ENCODE assay signal across 8 mouse cellular contexts in the genomic region with DNA sequence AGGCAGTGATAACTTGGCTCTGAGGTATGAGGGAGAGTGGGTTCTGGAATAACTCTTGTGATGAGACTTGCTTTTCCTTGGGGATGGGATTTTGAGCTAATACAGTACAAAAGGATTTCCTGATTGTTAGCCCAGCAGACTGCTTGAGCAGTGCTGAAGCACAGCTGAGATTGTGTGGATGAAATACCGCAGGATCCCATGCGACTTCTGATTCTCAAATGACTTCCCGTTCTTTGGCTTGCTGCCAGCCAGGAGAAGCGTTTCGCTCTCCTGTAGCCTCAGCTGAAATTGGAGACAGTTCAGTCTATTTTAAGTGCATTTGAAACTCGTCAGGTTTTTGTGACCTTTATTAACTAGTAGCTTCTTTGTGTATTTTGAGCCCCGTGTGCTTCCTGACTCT. TPM values are rescaled to one million over a fixed set of nuclear protein-coding genes. Genes with fewer than 3 reads are reported as not detected.
A peak's percentile ranks its signal among the peaks of the same experiment; 100 is the strongest.
DNase-seq lines count a peak whose midpoint lies in the region; ATAC-seq and TF ChIP-seq lines count a peak whose summit lies in the region.

No protein-coding gene starts in this region.

- no peak overlapping the region; the same call in 1 of the 2 replicates for H3K9ac ChIP-seq in kidney, embryonic 14.5 days (ENCODE audit: low read depth, low read length)

- no peak for TF ChIP-seq CTCF in kidney, adult 2 months (conservative IDR thresholded peaks at IDR 0.05; ENCODE audit: insufficient read depth, insufficient read length, low read depth, low read length)

- TF ChIP-seq POLR2A in kidney, adult 2 months (IDR thresholded peaks at IDR 0.05; ENCODE audit: low read depth, low read length), result no peak

- peaks cover 31% of the 10 kb centered on the region for H3K4me1 ChIP-seq in kidney, adult 2 months (ENCODE audit: control insufficient read depth, insufficient read depth, low read length)
- H3K4me1 ChIP-seq in kidney, embryonic 14.5 days (ENCODE audit: control insufficient read depth, insufficient read depth, low read length), result peaks cover 15% of the 10 kb centered on the region

- no peaks in the 10 kb centered on the region for H3K27me3 ChIP-seq in kidney, adult 2 months (replicated peaks; ENCODE audit: control insufficient read depth, insufficient read depth, low read length)
- no peaks in the 10 kb centered on the region for H3K27me3 ChIP-seq in kidney, embryonic 14.5 days (ENCODE audit: control insufficient read depth, insufficient read depth, low read length)

- H3K36me3 ChIP-seq in kidney, adult 2 months (ENCODE audit: control insufficient read depth, insufficient read depth, low read length), result peaks cover 2% of the 10 kb centered on the region
- H3K36me3 ChIP-seq in kidney, embryonic 14.5 days (ENCODE audit: control insufficient read depth, insufficient read depth, low read length), result peaks cover 66% of the 10 kb centered on the region

- no peak overlapping the region; the same call in 1 of the 2 replicates for H3K27ac ChIP-seq in kidney, adult 2 months (ENCODE audit: insufficient read depth, low read depth, low read length)
- H3K27ac ChIP-seq in kidney, embryonic 14.5 days (ENCODE audit: low read depth, low read length), result no peak overlapping the region

- ATAC-seq in kidney, embryonic 14.5 days (ENCODE audit: low FRiP score, low TSS enrichment), result no peak; the same call in 1 of the 2 replicates

- DNase-seq in kidney, adult 2 months, result peak; percentile 76
- DNase-seq in adrenal gland, postnatal 36 days, result peak; percentile 57 to 72
- peak; percentile 58 to 75 for DNase-seq in gastrocnemius, adult 8-10 months (ENCODE audit: low spot score in 2 of 2)
- DNase-seq in kidney, postnatal 10 days, result peak; percentile 75
- no peak for DNase-seq in urinary bladder, postnatal 25 days (ENCODE audit: low spot score)
- no peak for DNase-seq in layer of hippocampus, postnatal 14 days (ENCODE audit: low spot score in 2 of 2)
- no peak for DNase-seq in adipocyte (ENCODE audit: low spot score)

- 16% methylated on average over 7 of the region's 7 CpGs for WGBS in kidney, adult 2 months
- WGBS in kidney, embryonic 14.5 days, result 23% methylated on average over 7 of the region's 7 CpGs

- H3K9me3 ChIP-seq in kidney, embryonic 14.5 days (ENCODE audit: control insufficient read depth, low read length), result no peaks in the 10 kb centered on the region

- no peak overlapping the region for H3K4me3 ChIP-seq in kidney, adult 2 months (ENCODE audit: insufficient read depth, low read depth, low read length)
- H3K4me3 ChIP-seq in kidney, embryonic 14.5 days (ENCODE audit: low read length), result no peak overlapping the region

- no peak overlapping the region for H3K4me2 ChIP-seq in kidney, embryonic 14.5 days (replicated peaks; ENCODE audit: low read depth, low read length)

RNA-seq across cellular contexts. Expression of a gene that starts 7.9 kb away (rescaled TPM):
- polyA plus RNA-seq in kidney, adult 2 months (2012; rRNA removed), result 53.5 and 54.0 TPM in 2 replicates
- polyA plus RNA-seq in kidney, embryonic 14.5 days (2014; fragmentation: Nextera tagmentation; extraction: Ambion mirVana), result 35.6 and 55.9 TPM in 2 replicates
- 100 to 1,000 TPM in 1 of 2 experiments, 10 to 100 TPM in 1; 81.8 to 111 TPM for total RNA-seq in adrenal gland, postnatal 36 days (2021)
- total RNA-seq in gastrocnemius, adult 8-10 months (2022), result 100 to 1,000 TPM; 115 to 144 (median 123) TPM
- 100 to 1,000 TPM; 162 to 164 TPM for total RNA-seq in layer of hippocampus, postnatal 14 days (2021)

Comparison
In these comparisons a context has a peak if more than half of its experiments do, and no peak if none do; other contexts are left out.
1. DNase-seq: peak in kidney, adult 2 months (single experiment), adrenal gland, postnatal 36 days (2 of 2), gastrocnemius, adult 8-10 months (2 of 2) and kidney, postnatal 10 days (single experiment); none in urinary bladder, postnatal 25 days (single experiment), layer of hippocampus, postnatal 14 days (0 of 2) and adipocyte (single experiment).